Mouse (Mus musculus) CH12.LX (cell line): ENCODE measurements around the gene Slc10a7. TPM values are rescaled to one million over a fixed set of nuclear protein-coding genes. Genes with fewer than 3 reads are reported as not detected.

Source experiments
- DNase-seq: peaks from one replicate; pipeline ENCODE4 v3.0.0-alpha.2; 2013; ENCODE audit errors: extremely low read depth
- H3K27ac ChIP-seq: 2 replicates; pipeline ENCODE4 v1.5.1; 2012; ENCODE audit warnings: low read depth, mild to moderate bottlenecking, control low read depth, moderate library complexity; ENCODE audit not compliant: insufficient read depth
- H3K27me3 ChIP-seq: replicated peaks from 2 replicates; pipeline ENCODE3; 2012; ENCODE audit warnings: inconsistent platforms
- H3K36me3 ChIP-seq, 2 experiments: replicated peaks in 1 of 2; 2 replicates each; pipeline versions ENCODE3 to v1.6.1; 2012; ENCODE audit warnings: inconsistent platforms in 1 of 2, low read length in 1 of 2, mild to moderate bottlenecking in 1 of 2, mixed read lengths in 1 of 2, moderate library complexity in 1 of 2; ENCODE audit not compliant: control insufficient read depth in 1 of 2, insufficient read depth in 1 of 2
- H3K4me1 ChIP-seq, 2 experiments: 2 replicates each; pipeline ENCODE4 v1.6.1; 2012; ENCODE audit warnings: inconsistent platforms in 1 of 2, moderate library complexity in 1 of 2; ENCODE audit not compliant: insufficient read depth in 2 of 2, control insufficient read depth in 1 of 2
- H3K4me2 ChIP-seq: 2 replicates; pipeline ENCODE4 v1.6.1; 2012; ENCODE audit warnings: low read depth, mild to moderate bottlenecking, control low read depth; ENCODE audit not compliant: poor library complexity, insufficient read depth, severe bottlenecking
- H3K4me3 ChIP-seq, 3 experiments: fragments of 150-350 bp in 1 of 3; sonication (generic) in 1 of 3; replicated peaks in 1 of 3; 2 replicates each; pipeline versions ENCODE3 to v1.5.1; 2011 to 2012; ENCODE audit warnings: low read depth in 2 of 3, low read length in 2 of 3, mild to moderate bottlenecking in 2 of 3, moderate library complexity in 2 of 3, control low read depth in 1 of 3, improper control_type of control experiment in 1 of 3, inconsistent platforms in 1 of 3, mixed read lengths in 1 of 3; ENCODE audit not compliant: poor library complexity in 1 of 3
- H3K79me2 ChIP-seq: replicated peaks from 2 replicates; pipeline ENCODE4 v1.6.1; 2012; ENCODE audit warnings: mild to moderate bottlenecking, moderate library complexity; ENCODE audit not compliant: control insufficient read depth, poor library complexity, insufficient read depth, severe bottlenecking; ENCODE audit errors: extremely low read depth
- H3K9ac ChIP-seq: 2 replicates; pipeline ENCODE4 v1.6.1; 2012; ENCODE audit warnings: low read depth, mild to moderate bottlenecking, control low read depth, moderate library complexity; ENCODE audit not compliant: insufficient read depth
- H3K9me3 ChIP-seq: replicated peaks from 2 replicates; pipeline ENCODE3; 2012; ENCODE audit warnings: low read length, inconsistent platforms, mixed read lengths
- CHD1 ChIP-seq: IDR thresholded peaks from 2 replicates; pipeline ENCODE4 v1.6.1; 2012; ENCODE audit warnings: low read depth, low read length, improper control_type of control experiment, inconsistent platforms
- CHD2 ChIP-seq: IDR thresholded peaks from 2 replicates; pipeline ENCODE4 v1.6.1; 2011; ENCODE audit warnings: low read length, improper control_type of control experiment
- E2F4 ChIP-seq: IDR thresholded peaks from 2 replicates; pipeline ENCODE4 v1.6.1; 2011; ENCODE audit warnings: low read depth, low read length, improper control_type of control experiment; ENCODE audit not compliant: insufficient replicate concordance
- ELF1 ChIP-seq: IDR thresholded peaks from 2 replicates; pipeline ENCODE4 v1.6.1; 2014; ENCODE audit warnings: low read depth, mild to moderate bottlenecking, inconsistent platforms, low read length, improper control_type of control experiment
- EP300 ChIP-seq: IDR thresholded peaks from 2 replicates; pipeline ENCODE4 v1.6.1; 2011; ENCODE audit warnings: low read length, improper control_type of control experiment
- ETS1 ChIP-seq: conservative IDR thresholded peaks from 2 replicates; pipeline ENCODE4 v1.6.1; 2012; ENCODE audit warnings: low read depth, mild to moderate bottlenecking, inconsistent platforms, low read length, improper control_type of control experiment, moderate library complexity
- GABPA ChIP-seq: IDR thresholded peaks from 2 replicates; pipeline ENCODE4 v1.6.1; 2012; ENCODE audit warnings: low read depth, low read length, improper control_type of control experiment, inconsistent platforms; ENCODE audit not compliant: insufficient replicate concordance
- JUND ChIP-seq: conservative IDR thresholded peaks from 2 replicates; pipeline ENCODE4 v1.6.1; 2011; ENCODE audit warnings: low read depth, low read length, improper control_type of control experiment
- KAT2A ChIP-seq: IDR thresholded peaks from 2 replicates; pipeline ENCODE4 v1.6.1; 2012; ENCODE audit warnings: low read length, improper control_type of control experiment, inconsistent platforms; ENCODE audit not compliant: insufficient replicate concordance
- MAX ChIP-seq: IDR thresholded peaks from 2 replicates; pipeline ENCODE4 v1.6.1; 2011; ENCODE audit warnings: low read length, improper control_type of control experiment
- MAZ ChIP-seq: IDR thresholded peaks from 2 replicates; pipeline ENCODE4 v1.6.1; 2012; ENCODE audit warnings: low read depth, mild to moderate bottlenecking, inconsistent platforms, low read length, improper control_type of control experiment, moderate library complexity
- MXI1 ChIP-seq: IDR thresholded peaks from 2 replicates; pipeline ENCODE4 v1.6.1; 2011; ENCODE audit warnings: mild to moderate bottlenecking, low read depth, low read length, improper control_type of control experiment
- NELFE ChIP-seq: IDR thresholded peaks from 2 replicates; pipeline ENCODE4 v1.6.1; 2011; ENCODE audit warnings: low read depth, low read length, improper control_type of control experiment
- NRF1 ChIP-seq: IDR thresholded peaks from 2 replicates; pipeline ENCODE4 v1.6.1; 2014; ENCODE audit warnings: low read depth, mild to moderate bottlenecking, inconsistent platforms, low read length, improper control_type of control experiment, moderate library complexity
- PAX5 ChIP-seq: IDR thresholded peaks from 2 replicates; pipeline ENCODE4 v1.6.1; 2012; ENCODE audit warnings: low read length, inconsistent platforms, mixed read lengths
- POLR2A ChIP-seq: IDR thresholded peaks from 2 replicates; pipeline ENCODE4 v1.6.1; 2011; ENCODE audit warnings: low read depth, mild to moderate bottlenecking, improper control_type of control experiment, low read length
- POLR2AphosphoS2 ChIP-seq: IDR thresholded peaks from 2 replicates; pipeline ENCODE4 v1.6.1; 2011; ENCODE audit warnings: low read depth, low read length, improper control_type of control experiment
- RCOR1 ChIP-seq: conservative IDR thresholded peaks from 2 replicates; pipeline ENCODE4 v1.6.1; 2012; ENCODE audit warnings: low read depth, mild to moderate bottlenecking, inconsistent platforms, low read length, improper control_type of control experiment
- TBP ChIP-seq: conservative IDR thresholded peaks from 2 replicates; pipeline ENCODE4 v1.6.1; 2011; ENCODE audit warnings: low read depth, low read length, improper control_type of control experiment
- TCF12 ChIP-seq: IDR thresholded peaks from 2 replicates; pipeline ENCODE4 v1.6.1; 2014; ENCODE audit warnings: low read depth, mild to moderate bottlenecking, inconsistent platforms, low read length, improper control_type of control experiment
- UBTF ChIP-seq: IDR thresholded peaks from 2 replicates; pipeline ENCODE4 v1.6.1; 2012; ENCODE audit warnings: low read depth, mild to moderate bottlenecking, inconsistent platforms, low read length, improper control_type of control experiment, moderate library complexity
- USF2 ChIP-seq: conservative IDR thresholded peaks from 2 replicates; pipeline ENCODE4 v1.6.1; 2011; ENCODE audit warnings: low read depth, low read length, improper control_type of control experiment
- ZKSCAN1 ChIP-seq: IDR thresholded peaks from 2 replicates; pipeline ENCODE4 v1.6.1; 2012; ENCODE audit warnings: low read depth, inconsistent platforms, low read length, improper control_type of control experiment, borderline replicate concordance
- ZMIZ1 ChIP-seq: IDR thresholded peaks from 2 replicates; pipeline ENCODE4 v1.6.1; 2012; ENCODE audit warnings: low read depth, mild to moderate bottlenecking, inconsistent platforms, low read length, improper control_type of control experiment
- ZNF384 ChIP-seq: IDR thresholded peaks from 2 replicates; pipeline ENCODE4 v1.6.1; 2012; ENCODE audit warnings: low read depth, low read length, improper control_type of control experiment, inconsistent platforms
- dilution Hi-C: fragments of 300-500 bp; cut with MboI; formaldehyde crosslinking; loops from 2 replicates; pipeline ENCODE4 v1.14.3; 2020; ENCODE audit warnings: low sequenced_read_pairs; ENCODE audit not compliant: extremely low pct_unique_long_range_greater_than_20kb, extremely low pct_ligation_motif_present
- in situ Hi-C: fragments of 300-500 bp; cut with MboI; formaldehyde crosslinking; loops from 3 replicates; pipeline ENCODE4 v1.14.3; 2019; ENCODE audit warnings: low sequenced_read_pairs, low pct_ligation_motif_present, low pct_unique_long_range_greater_than_20kb, mixed read lengths
- polyA plus RNA-seq: library from polyadenylated mRNA; unstranded; fragments of >175 nt; gene quantifications from 2 replicates; pipeline ENCODE4 v1.2.1, GENCODE M21; 2012; ENCODE audit warnings: low read depth; ENCODE audit not compliant: insufficient read length
- total RNA-seq, 2 experiments: library from RNA; depleted of rRNA; stranded (reverse); fragments of 300-350 nt in 1 of 2; fragments of >200 nt in 1 of 2; gene quantifications; 2 replicates each; pipeline ENCODE4 v1.2.3; 2012 to 2014

The Slc10a7 gene
- total and polyA plus RNA-seq, 3 experiments, result 10.8 to 20.4 (median 16.3) TPM

- peaks cover 0 to 10% of the 10 kb centered on the region in 2 experiments; a peak in 2 of 4 replicates for H3K4me1 ChIP-seq
- no peak overlapping the region for H3K4me2 ChIP-seq
- H3K4me3 ChIP-seq, result no peak overlapping the region
- dilution Hi-C loops (no loop called here), in situ Hi-C loops (no loop called here)
- peaks cover 5% of the 10 kb centered on the region for H3K9me3 ChIP-seq
- H3K36me3 ChIP-seq, result peaks cover 3 to 42% of the 10 kb centered on the region in 2 experiments
- no peak for TF ChIP-seq RCOR1
- TF ChIP-seq E2F4, result no peak
- TF ChIP-seq MXI1, result no peak
- TF ChIP-seq EP300, result no peak
- TF ChIP-seq KAT2A, result no peak
- TF ChIP-seq ETS1, result no peak
- TF ChIP-seq NELFE, result no peak
- TF ChIP-seq PAX5, result no peak
- no peak for TF ChIP-seq ZMIZ1
- no peak for TF ChIP-seq MAX
- TF ChIP-seq POLR2A, result no peak
- no peak for TF ChIP-seq TCF12
- no peak for TF ChIP-seq TBP
- no peak for TF ChIP-seq ZKSCAN1
- no peak for TF ChIP-seq CHD1
- no peak for TF ChIP-seq UBTF
- no peak for TF ChIP-seq USF2
- H3K9ac ChIP-seq, result no peak overlapping the region
- H3K27me3 ChIP-seq, result no peaks in the 10 kb centered on the region
- no peak overlapping the region for H3K27ac ChIP-seq
- no peak for DNase-seq
- H3K79me2 ChIP-seq, result no peaks in the 10 kb centered on the region
Measured at GRCm38 (mm10) chr8:78604426-78604825, 95.3 kb downstream of the Slc10a7 start.

GRCm38 (mm10) chr8:78609301-78609700 is 100.2 kb downstream of the Slc10a7 start:
- Histone ChIP-seq H3K79me2 (no peaks in the 10 kb centered on the region), H3K27me3 (no peaks in the 10 kb centered on the region), H3K4me3 (no peak overlapping the region), H3K36me3 (peaks cover 3 to 25% of the 10 kb centered on the region in 2 experiments), H3K9me3 (peaks cover 5% of the 10 kb centered on the region), H3K9ac (no peak overlapping the region), H3K4me2 (no peak overlapping the region), H3K27ac (no peak overlapping the region), H3K4me1 (peaks cover 0 to 10% of the 10 kb centered on the region in 2 experiments; a peak in 2 of 4 replicates)
- DNase-seq, result no peak
- no peak for TF ChIP-seq TBP
- no peak for TF ChIP-seq ZKSCAN1
- TF ChIP-seq ZMIZ1, result no peak
- no peak for TF ChIP-seq RCOR1
- TF ChIP-seq USF2, result no peak
- TF ChIP-seq CHD1, result no peak
- no peak for TF ChIP-seq NRF1
- TF ChIP-seq ELF1, result no peak
- no peak for TF ChIP-seq POLR2AphosphoS2
- TF ChIP-seq POLR2A, result no peak
- no peak for TF ChIP-seq JUND
- no peak for TF ChIP-seq ZNF384
- TF ChIP-seq CHD2, result no peak
- no peak for TF ChIP-seq GABPA
- TF ChIP-seq MAZ, result no peak
- TF ChIP-seq NELFE, result no peak
- in situ Hi-C loops (no loop called here), dilution Hi-C loops (no loop called here)
